Mouse (Mus musculus): Measurements from ENCODE around the gene Plcb4. TPM values are rescaled to one million over a fixed set of nuclear protein-coding genes. Genes with fewer than 3 reads are reported as not detected.

Gene Plcb4
- total and polyA plus RNA-seq, 3 experiments: not detected

DNA sequence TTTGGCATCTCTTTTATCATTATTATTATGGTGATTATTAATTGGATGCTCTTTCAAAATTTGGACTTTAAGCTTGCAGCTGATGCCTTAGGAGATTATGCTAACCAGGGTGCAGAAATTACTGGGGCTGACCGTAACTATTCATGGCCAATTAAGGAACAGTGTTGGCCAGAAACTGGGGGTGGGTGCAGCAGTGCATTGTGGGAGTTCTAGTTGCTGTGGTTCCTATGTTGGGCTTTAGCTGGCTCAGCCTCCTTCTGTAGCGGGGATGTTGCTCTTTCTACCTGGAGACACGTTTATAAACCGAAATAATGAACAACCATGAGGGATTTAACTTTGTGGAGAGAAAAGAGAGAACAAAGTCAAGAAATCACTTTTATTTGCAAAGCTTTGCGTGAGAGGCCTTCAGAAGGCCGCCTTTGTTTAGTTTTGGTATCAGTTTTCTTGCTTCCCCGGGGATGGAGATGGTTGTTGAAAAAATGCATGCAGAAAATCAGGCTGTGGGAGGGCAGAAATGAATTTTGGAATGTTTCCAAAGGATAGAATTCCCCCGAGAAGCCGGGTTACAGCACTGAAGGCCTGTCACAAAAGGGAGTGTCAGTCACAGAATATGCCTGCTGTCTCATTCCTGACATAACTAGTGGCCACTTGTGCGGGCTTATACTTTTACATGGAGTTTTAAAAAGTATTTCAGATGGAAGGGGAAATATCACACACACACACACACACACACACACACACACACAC lies 84.3 kb downstream of the Plcb4 start:
- Histone ChIP-seq H3K9me3 (replicated peaks; ENCODE audit: low read length) (peaks cover 84% of the 10 kb centered on the region), H3K27ac (ENCODE audit: insufficient read depth, low read depth) (no peak overlapping the region), H3K27me3 (replicated peaks) (no peaks in the 10 kb centered on the region), H3K4me1 (ENCODE audit: control insufficient read depth in 1 of 2, insufficient read depth in 2 of 2) (no peaks in the 10 kb centered on the region), H3K36me3 (replicated peaks in 1 of 2; ENCODE audit: control insufficient read depth in 1 of 2, insufficient read depth in 1 of 2, low read length in 1 of 2) (no peaks in the 10 kb centered on the region), H3K4me3 (replicated peaks in 1 of 3; ENCODE audit: low read depth in 2 of 3, low read length in 2 of 3, poor library complexity in 1 of 3) (no peak overlapping the region), H3K79me2 (replicated peaks; ENCODE audit: control insufficient read depth, extremely low read depth, insufficient read depth, poor library complexity, severe bottlenecking) (no peaks in the 10 kb centered on the region), H3K9ac (ENCODE audit: insufficient read depth, low read depth) (no peak overlapping the region), H3K4me2 (ENCODE audit: insufficient read depth, low read depth, poor library complexity, severe bottlenecking) (no peak overlapping the region)
- dilution Hi-C loops (cut with MboI; ENCODE audit: extremely low pct_ligation_motif_present, extremely low pct_unique_long_range_greater_than_20kb, low sequenced_read_pairs): no loop called here
- DNase-seq (ENCODE audit: extremely low read depth): no peak
- in situ Hi-C loops (cut with MboI; ENCODE audit: low pct_ligation_motif_present, low pct_unique_long_range_greater_than_20kb, low sequenced_read_pairs): no loop called here
- no peak for TF ChIP-seq SIN3A (IDR thresholded peaks at IDR 0.05; ENCODE audit: low read length)
- TF ChIP-seq CHD1 (IDR thresholded peaks at IDR 0.05; ENCODE audit: low read depth, low read length): no peak
- no peak for TF ChIP-seq E2F4 (IDR thresholded peaks at IDR 0.05; ENCODE audit: insufficient replicate concordance, low read depth, low read length)
- TF ChIP-seq RAD21 (IDR thresholded peaks at IDR 0.05; ENCODE audit: low read depth, low read length): no peak
- TF ChIP-seq USF1 (IDR thresholded peaks at IDR 0.05; ENCODE audit: low read depth, low read length): no peak
- no peak for TF ChIP-seq TCF12 (IDR thresholded peaks at IDR 0.05; ENCODE audit: low read depth, low read length)
- TF ChIP-seq HCFC1 (IDR thresholded peaks at IDR 0.05; ENCODE audit: low read depth, low read length): no peak
- TF ChIP-seq BHLHE40 (IDR thresholded peaks at IDR 0.05; ENCODE audit: low read depth, low read length): no peak
- no peak for TF ChIP-seq NRF1 (IDR thresholded peaks at IDR 0.05; ENCODE audit: low read depth, low read length)
- TF ChIP-seq TBP (conservative IDR thresholded peaks at IDR 0.05; ENCODE audit: low read depth, low read length): no peak
- TF ChIP-seq ZNF384 (IDR thresholded peaks at IDR 0.05; ENCODE audit: low read depth, low read length): no peak
- no peak for TF ChIP-seq CHD2 (IDR thresholded peaks at IDR 0.05; ENCODE audit: low read length)
- no peak for TF ChIP-seq ETS1 (conservative IDR thresholded peaks at IDR 0.05; ENCODE audit: low read depth, low read length)
- no peak for TF ChIP-seq MEF2A (IDR thresholded peaks at IDR 0.05; ENCODE audit: borderline replicate concordance, low read depth, low read length)
- no peak for TF ChIP-seq GABPA (IDR thresholded peaks at IDR 0.05; ENCODE audit: insufficient replicate concordance, low read depth, low read length)
- no peak for TF ChIP-seq POLR2AphosphoS2 (IDR thresholded peaks at IDR 0.05; ENCODE audit: low read depth, low read length)
- TF ChIP-seq ZKSCAN1 (IDR thresholded peaks at IDR 0.05; ENCODE audit: borderline replicate concordance, low read depth, low read length): no peak
- no peak for TF ChIP-seq MYC (IDR thresholded peaks at IDR 0.05; ENCODE audit: low read depth, low read length)
- no peak for TF ChIP-seq CTCF (conservative IDR thresholded peaks at IDR 0.05 in 1 of 2, IDR thresholded peaks at IDR 0.05 in 1 of 2; ENCODE audit: low read depth in 2 of 2, low read length in 2 of 2)

DNA sequence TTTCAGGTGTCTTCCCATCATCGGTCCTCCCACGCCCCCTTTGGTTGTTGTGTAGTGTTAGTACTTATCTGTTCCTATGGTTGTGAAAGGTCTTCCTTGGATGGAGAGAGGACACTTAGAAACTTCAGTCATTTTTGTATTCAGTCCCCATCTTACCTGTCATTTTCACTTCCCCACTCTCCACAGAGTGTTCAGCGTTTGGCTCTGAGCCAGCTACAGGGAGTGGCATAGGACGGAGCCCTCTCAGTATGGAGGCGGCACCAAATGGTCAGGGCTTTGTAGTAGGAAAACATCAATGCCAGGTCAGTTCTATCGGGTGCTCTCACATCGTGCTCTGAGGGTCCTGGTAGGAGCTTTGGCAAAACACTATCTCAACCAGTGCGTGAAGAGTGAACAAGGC lies 85.9 kb downstream of the Plcb4 start:
- H3K79me2 ChIP-seq (replicated peaks; ENCODE audit: control insufficient read depth, extremely low read depth, insufficient read depth, poor library complexity, severe bottlenecking): no peaks in the 10 kb centered on the region
- H3K4me2 ChIP-seq (ENCODE audit: insufficient read depth, low read depth, poor library complexity, severe bottlenecking): no peak overlapping the region
- no peaks in the 10 kb centered on the region for H3K4me1 ChIP-seq (ENCODE audit: control insufficient read depth in 1 of 2, insufficient read depth in 2 of 2)
- H3K36me3 ChIP-seq (replicated peaks in 1 of 2; ENCODE audit: control insufficient read depth in 1 of 2, insufficient read depth in 1 of 2, low read length in 1 of 2): no peaks in the 10 kb centered on the region
- no peak for DNase-seq (ENCODE audit: extremely low read depth)
- H3K27me3 ChIP-seq (replicated peaks): no peaks in the 10 kb centered on the region
- H3K4me3 ChIP-seq (replicated peaks in 1 of 3; ENCODE audit: low read depth in 2 of 3, low read length in 2 of 3, poor library complexity in 1 of 3): no peak overlapping the region
- TF ChIP-seq MAFK (IDR thresholded peaks at IDR 0.05; ENCODE audit: insufficient replicate concordance, low read length): no peak
- TF ChIP-seq PAX5 (IDR thresholded peaks at IDR 0.05; ENCODE audit: low read length): no peak
- TF ChIP-seq NELFE (IDR thresholded peaks at IDR 0.05; ENCODE audit: low read depth, low read length): no peak
- no peak for TF ChIP-seq POLR2AphosphoS2 (IDR thresholded peaks at IDR 0.05; ENCODE audit: low read depth, low read length)
- no peak for TF ChIP-seq CTCF (conservative IDR thresholded peaks at IDR 0.05 in 1 of 2, IDR thresholded peaks at IDR 0.05 in 1 of 2; ENCODE audit: low read depth in 2 of 2, low read length in 2 of 2)
- TF ChIP-seq SIN3A (IDR thresholded peaks at IDR 0.05; ENCODE audit: low read length): no peak
- no peak for TF ChIP-seq MEF2A (IDR thresholded peaks at IDR 0.05; ENCODE audit: borderline replicate concordance, low read depth, low read length)
- TF ChIP-seq ETS1 (conservative IDR thresholded peaks at IDR 0.05; ENCODE audit: low read depth, low read length): no peak
- no peak for TF ChIP-seq USF2 (conservative IDR thresholded peaks at IDR 0.05; ENCODE audit: low read depth, low read length)
- TF ChIP-seq USF1 (IDR thresholded peaks at IDR 0.05; ENCODE audit: low read depth, low read length): no peak
- no peak for TF ChIP-seq CHD2 (IDR thresholded peaks at IDR 0.05; ENCODE audit: low read length)
- no peak for TF ChIP-seq MAX (IDR thresholded peaks at IDR 0.05; ENCODE audit: low read length)
- TF ChIP-seq TBP (conservative IDR thresholded peaks at IDR 0.05; ENCODE audit: low read depth, low read length): no peak
- TF ChIP-seq SMC3 (IDR thresholded peaks at IDR 0.05; ENCODE audit: low read depth, low read length): no peak
- no peak for TF ChIP-seq RAD21 (IDR thresholded peaks at IDR 0.05; ENCODE audit: low read depth, low read length)
- no peak for TF ChIP-seq NRF1 (IDR thresholded peaks at IDR 0.05; ENCODE audit: low read depth, low read length)
- no peak for TF ChIP-seq MXI1 (IDR thresholded peaks at IDR 0.05; ENCODE audit: low read depth, low read length)
- TF ChIP-seq JUN (IDR thresholded peaks at IDR 0.05; ENCODE audit: insufficient read depth, low read depth, low read length): no peak
- in situ Hi-C loops (cut with MboI; ENCODE audit: low pct_ligation_motif_present, low pct_unique_long_range_greater_than_20kb, low sequenced_read_pairs) (no loop called here), dilution Hi-C loops (cut with MboI; ENCODE audit: extremely low pct_ligation_motif_present, extremely low pct_unique_long_range_greater_than_20kb, low sequenced_read_pairs) (no loop called here)
- no peak overlapping the region for H3K27ac ChIP-seq (ENCODE audit: insufficient read depth, low read depth)
- H3K9ac ChIP-seq (ENCODE audit: insufficient read depth, low read depth): no peak overlapping the region
- H3K9me3 ChIP-seq (replicated peaks; ENCODE audit: low read length): peaks cover 86% of the 10 kb centered on the region

All from CH12.LX (cell line).